Mouse (Mus musculus) regulatory T cell (primary cell): ENCODE data around the gene Cdhr2.

Experiments used
- in situ Hi-C: fragments of 300-600 bp; cut with MboI, MseI; formaldehyde crosslinking; loops from one replicate; pipeline ENCODE4 v1.15.1; 2025; ENCODE audit warnings: high pct_unique_total_duplicates

Gene Cdhr2

GRCm38 (mm10) chr13:54692711-54693557, 8.3 kb upstream of the Cdhr2 start:
- in situ Hi-C loops: loop anchor here (5.0 kb wide), 2 partner anchors 71 to 414 kb away; partner anchors contain the start of genes Faf2 and Zfp346

GRCm38 (mm10) chr13:54693558-54694347, 7.5 kb upstream of the Cdhr2 start, which contains the start of gene Rnf44:
Rnf44 (minus strand) TSS chr13:54693907.
- in situ Hi-C loops: loop anchor here (5.0 kb wide), 2 partner anchors 71 to 414 kb away; partner anchors contain the start of genes Faf2 and Zfp346

- in situ Hi-C loops: loop anchor here (5.0 kb wide), 2 partner anchors 72 to 413 kb away; partner anchors contain the start of genes Faf2 and Zfp346
These were observed 6.8 kb upstream of the Cdhr2 start for GRCm38 (mm10) chr13:54694348-54695060.

GRCm38 (mm10) chr13:54695479-54696230, 5.6 kb upstream of the Cdhr2 start:
- in situ Hi-C loops: no loop called here

- in situ Hi-C loops: loop anchor here (5.0 kb wide), 1 partner anchor 505 kb away; the partner anchor contains the start of gene Nsd1
These were observed 1.2 kb downstream of the Cdhr2 start for GRCm38 (mm10) chr13:54702507-54702906.

GRCm38 (mm10) chr13:54704890-54705289, 3.6 kb downstream of the Cdhr2 start:
- in situ Hi-C loops: loop anchor here (5.0 kb wide), 1 partner anchor 502 kb away; the partner anchor contains the start of gene Nsd1

- in situ Hi-C loops: no loop called here
These were observed 9.6 kb downstream of the Cdhr2 start for GRCm38 (mm10) chr13:54710866-54711265.

GRCm38 (mm10) chr13:54714393-54714792, 13.1 kb downstream of the Cdhr2 start:
- in situ Hi-C loops: no loop called here

- in situ Hi-C loops: no loop called here
These were observed 13.7 kb downstream of the Cdhr2 start for GRCm38 (mm10) chr13:54714996-54715395.

- in situ Hi-C loops: no loop called here
These were observed 15.7 kb downstream of the Cdhr2 start for GRCm38 (mm10) chr13:54716916-54717315.

- in situ Hi-C loops: loop anchor here (10.0 kb wide), 1 partner anchor 1538 kb away; no protein-coding TSS in a partner anchor
These were observed 21.9 kb downstream of the Cdhr2 start for GRCm38 (mm10) chr13:54723143-54723542.

GRCm38 (mm10) chr13:54726131-54726530, 24.9 kb downstream of the Cdhr2 start:
- in situ Hi-C loops: loop anchor here (10.0 kb wide), 1 partner anchor 1541 kb away; no protein-coding TSS in a partner anchor

- in situ Hi-C loops: no loop called here
These were observed 35.7 kb downstream of the Cdhr2 start for GRCm38 (mm10) chr13:54736931-54737330.

GRCm38 (mm10) chr13:54737488-54738212, 36.4 kb downstream of the Cdhr2 start:
- in situ Hi-C loops: no loop called here

- in situ Hi-C loops: no loop called here
These were observed 36.9 kb downstream of the Cdhr2 start for GRCm38 (mm10) chr13:54738213-54738601.

- in situ Hi-C loops: no loop called here
These were observed 44.8 kb downstream of the Cdhr2 start for GRCm38 (mm10) chr13:54746110-54746509.

- in situ Hi-C loops: no loop called here
These were observed 45.6 kb downstream of the Cdhr2 start for GRCm38 (mm10) chr13:54746896-54747295.

GRCm38 (mm10) chr13:54748190-54748589, 46.9 kb downstream of the Cdhr2 start:
- in situ Hi-C loops: no loop called here

GRCm38 (mm10) chr13:54748721-54749060, 47.4 kb downstream of the Cdhr2 start:
- in situ Hi-C loops: no loop called here
